Mouse (Mus musculus) neural tube, postnatal 0 days (tissue): ENCODE results near the gene Dennd1a. TPM values are rescaled to one million over a fixed set of nuclear protein-coding genes. Genes with fewer than 3 reads are reported as not detected.

Experiments used
- microRNA-seq: library from miRNA; unstranded; fragments of <30 nt; microRNA quantifications from one replicate; pipeline ENCODE4, GENCODE M21; 2016
- polyA plus RNA-seq: library from polyadenylated mRNA; unstranded; fragments of >200 nt; fragmentation: Nextera tagmentation; extraction: Ambion mirVana; gene quantifications from 2 replicates; pipeline ENCODE4 v1.2.1, GENCODE M21; 2015

Gene Dennd1a
- polyA plus RNA-seq, result 15.9 and 17.6 TPM in 2 replicates

DNA sequence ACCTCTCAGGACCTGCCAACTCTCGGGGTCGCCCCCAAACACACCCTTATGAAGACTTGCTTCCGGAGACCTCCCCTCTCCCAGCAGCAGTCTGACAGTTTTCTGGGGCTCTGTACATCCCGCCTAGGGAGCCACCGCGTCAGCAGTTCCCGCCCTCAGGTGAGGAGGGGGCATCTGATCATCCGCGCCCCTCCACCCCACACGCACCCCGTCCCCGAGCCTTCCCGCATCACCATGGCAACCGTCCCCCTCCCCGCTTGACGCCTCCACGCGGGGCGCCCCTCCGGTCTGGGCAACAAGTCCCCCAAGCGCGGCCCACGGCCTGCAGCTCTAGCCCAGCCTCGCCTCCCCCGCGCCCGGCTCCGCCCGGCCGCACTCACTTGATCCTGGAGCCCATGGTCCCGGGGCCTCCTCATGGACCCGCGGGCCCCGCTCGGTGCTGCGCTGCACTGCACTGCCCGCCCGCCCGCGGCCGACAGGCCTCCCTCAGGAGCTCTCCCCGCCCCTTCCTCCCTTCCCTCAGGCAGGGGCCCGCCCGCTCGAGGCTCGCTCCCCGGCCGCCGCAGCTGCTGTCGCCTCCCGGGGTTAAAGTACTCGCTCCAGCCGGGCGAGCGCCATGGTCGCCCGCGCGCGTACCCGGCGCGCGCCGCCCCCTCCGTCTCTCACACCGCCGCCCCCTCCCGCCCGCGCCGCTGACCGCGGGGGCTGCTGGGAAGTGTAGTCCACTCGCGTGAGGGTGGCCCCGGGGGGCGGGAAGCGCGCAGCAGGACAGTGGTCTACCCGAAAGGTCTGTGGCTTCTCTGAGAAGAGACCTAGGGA is at the start of gene Dennd1a:
Gene Dennd1a, minus strand, starts transcription at position 658 of the 819 bp plus-strand sequence.

DNA sequence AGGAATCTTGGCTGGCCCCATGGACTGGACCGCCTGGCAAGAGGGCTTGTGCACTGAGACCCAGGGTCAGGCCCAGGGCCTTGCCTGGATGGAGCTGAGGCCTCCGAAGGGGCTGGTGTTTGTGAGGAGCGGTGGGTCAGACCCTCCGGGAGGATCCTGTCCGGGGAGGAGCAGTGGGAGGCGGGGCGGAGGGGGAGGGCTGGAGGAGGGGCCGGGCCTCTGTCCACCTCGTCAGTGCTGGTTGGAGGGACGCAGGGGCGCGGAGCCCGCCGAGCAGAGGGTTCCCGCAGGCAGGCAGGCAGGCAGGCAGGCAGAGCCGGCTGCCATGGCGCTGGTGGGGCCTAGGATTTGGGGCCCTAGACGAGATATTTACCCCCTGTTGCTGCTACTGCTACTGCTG is 511.2 kb downstream of the Dennd1a start, which contains the start of gene Crb2:
Gene Crb2, plus strand, starts transcription at position 234 of the 400 bp plus-strand sequence.

Small RNA genes lying within 50 kb of the gene (microRNA-seq; reads per million reads assigned to microRNA genes)
- not detected for gene Gm44455

Other genes starting within 250 kb of the Dennd1a start
- gene Lhx2, start 51.9 kb upstream of the Dennd1a start, polyA plus RNA-seq, result 0.84 and 1.2 TPM in 2 replicates
- gene Nek6, start 224.3 kb upstream of the Dennd1a start, polyA plus RNA-seq, result 51.2 and 54.0 TPM in 2 replicates